Mouse (Mus musculus) spleen, postnatal 36 days (tissue): ENCODE data around the gene Mllt10.
"Not testable (repeated sequence)": the region's sequence is repeated elsewhere in the genome, so short reads cannot be mapped to it uniquely, and the experiment has no call there.

Source experiments
- DNase-seq, 2 experiments: peaks; one replicate each; pipeline ENCODE4 v3.0.0; 2022; ENCODE audit warnings: low spot score in 2 of 2, mixed read lengths in 1 of 2

The Mllt10 gene

GRCm38 (mm10) chr2:18080182-18080860 is 25.3 kb downstream of the Mllt10 start:
- no peak for DNase-seq

GRCm38 (mm10) chr2:18087695-18088094 is 32.7 kb downstream of the Mllt10 start:
- not testable (repeated sequence) for DNase-seq

- DNase-seq = no peak
These were observed 38.8 kb downstream of the Mllt10 start for GRCm38 (mm10) chr2:18093858-18094257.

- no peak for DNase-seq
These were observed 39.3 kb downstream of the Mllt10 start for GRCm38 (mm10) chr2:18094319-18094718.

- DNase-seq = no peak
These were observed 40.8 kb downstream of the Mllt10 start for GRCm38 (mm10) chr2:18095804-18096203.

GRCm38 (mm10) chr2:18100914-18101313 is 45.9 kb downstream of the Mllt10 start:
- peak in 1 of 2 experiments; percentile 9 for DNase-seq

- DNase-seq = no peak
These were observed 52.5 kb downstream of the Mllt10 start for GRCm38 (mm10) chr2:18107561-18107960.

GRCm38 (mm10) chr2:18108214-18108613 is 53.2 kb downstream of the Mllt10 start:
- DNase-seq = no peak

- DNase-seq = no peak
These were observed 56.4 kb downstream of the Mllt10 start for GRCm38 (mm10) chr2:18111411-18111810.

GRCm38 (mm10) chr2:18116432-18116831 is 61.4 kb downstream of the Mllt10 start:
- no peak for DNase-seq

GRCm38 (mm10) chr2:18138131-18138530 is 83.1 kb downstream of the Mllt10 start:
- DNase-seq = no peak

GRCm38 (mm10) chr2:18139646-18140045 is 84.6 kb downstream of the Mllt10 start:
- DNase-seq = no peak

GRCm38 (mm10) chr2:18156131-18156530 is 101.1 kb downstream of the Mllt10 start:
- DNase-seq = no peak

GRCm38 (mm10) chr2:18159426-18159825 is 104.4 kb downstream of the Mllt10 start:
- no peak for DNase-seq

GRCm38 (mm10) chr2:18160992-18161391 is 106.0 kb downstream of the Mllt10 start:
- no peak for DNase-seq

- DNase-seq = no peak
These were observed 110.5 kb downstream of the Mllt10 start for GRCm38 (mm10) chr2:18165511-18165910.

- no peak for DNase-seq
These were observed 114.3 kb downstream of the Mllt10 start for GRCm38 (mm10) chr2:18169174-18169948.

- DNase-seq = no peak
These were observed 120.2 kb downstream of the Mllt10 start for GRCm38 (mm10) chr2:18175234-18175633.

- DNase-seq = no peak
These were observed 121.2 kb downstream of the Mllt10 start for GRCm38 (mm10) chr2:18176235-18176634.

GRCm38 (mm10) chr2:18180323-18180722 is 125.3 kb downstream of the Mllt10 start:
- no peak for DNase-seq

GRCm38 (mm10) chr2:18181631-18182030 is 126.6 kb downstream of the Mllt10 start:
- no peak for DNase-seq

- no peak for DNase-seq
These were observed 128.0 kb downstream of the Mllt10 start for GRCm38 (mm10) chr2:18183079-18183478.

- DNase-seq = no peak
These were observed 133.3 kb downstream of the Mllt10 start for GRCm38 (mm10) chr2:18188367-18188766.
